Mouse (Mus musculus): ENCODE data around the gene Nfix.
"Not testable (repeated sequence)": the region's sequence is repeated elsewhere in the genome, so short reads cannot be mapped to it uniquely, and the experiment has no call there.

The Nfix gene

DNA sequence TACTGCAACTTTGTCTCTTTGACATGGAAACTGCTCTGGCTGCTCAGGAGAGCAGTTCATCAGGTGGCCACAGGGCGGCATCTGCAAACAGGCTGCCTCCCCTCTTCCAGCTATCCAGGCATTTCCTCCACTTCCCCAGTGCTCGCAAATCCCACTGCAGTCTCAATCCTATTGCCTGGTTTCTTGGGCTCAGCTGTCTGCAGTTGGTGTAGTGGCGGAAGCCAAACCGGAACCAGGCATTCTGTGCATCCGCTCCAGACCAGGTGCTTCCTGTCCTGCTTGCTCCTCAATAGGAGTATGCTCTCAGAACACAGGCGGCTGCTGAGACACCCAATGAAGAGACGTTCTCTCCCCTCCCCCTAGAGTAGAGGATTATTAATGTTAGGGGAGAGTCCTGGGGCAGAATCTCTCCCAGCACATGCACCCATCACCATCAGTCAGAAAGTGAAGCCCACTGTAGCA lies 100.3 kb downstream of the Nfix start:
- DNase-seq (ENCODE audit: low spot score) = no peak

DNA sequence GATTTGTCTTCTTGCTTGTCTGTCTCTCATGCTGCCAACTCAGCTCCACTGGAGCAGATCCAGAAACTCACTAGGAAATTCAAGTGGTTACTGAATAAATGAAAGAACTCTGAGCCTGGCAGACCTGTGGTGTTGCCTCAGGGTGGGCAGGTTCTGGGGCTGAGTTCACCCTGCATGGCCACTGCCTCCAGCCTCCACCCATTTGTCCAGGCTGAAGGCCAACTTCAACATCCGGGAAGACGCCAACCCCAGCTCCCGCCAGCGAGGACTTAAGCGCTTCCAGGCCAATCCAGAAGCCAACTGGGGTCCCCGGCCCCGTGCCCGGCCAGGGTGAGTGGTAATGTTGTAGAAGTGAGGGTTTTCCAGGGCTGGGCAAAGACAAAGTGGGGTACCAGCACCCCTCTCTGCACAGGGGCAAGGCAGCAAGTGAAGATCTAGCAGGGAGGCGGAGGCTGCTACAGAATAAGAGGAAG lies 101.2 kb downstream of the Nfix start:
- DNase-seq (ENCODE audit: low spot score) = no peak

DNA sequence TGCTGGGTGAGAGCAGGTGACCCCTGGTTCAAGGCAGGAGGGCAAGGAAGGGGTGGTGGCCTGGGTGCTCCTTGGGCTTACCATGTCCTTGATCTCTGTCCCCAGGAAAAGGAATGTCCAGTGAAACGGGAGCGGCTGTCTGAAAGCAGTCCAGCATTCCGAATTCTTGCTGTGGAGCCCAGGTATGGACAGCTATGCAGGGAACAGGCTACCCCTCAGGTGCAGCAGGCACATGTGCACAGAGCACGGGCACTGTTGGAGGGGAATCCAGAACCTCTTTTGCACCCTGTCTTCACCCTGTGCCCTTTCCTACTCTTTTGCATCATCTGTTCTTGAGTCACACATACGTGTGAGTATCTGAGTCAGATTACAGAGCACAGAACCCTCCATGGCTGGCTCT lies 101.9 kb downstream of the Nfix start:
- DNase-seq (ENCODE audit: low spot score) = no peak

DNA sequence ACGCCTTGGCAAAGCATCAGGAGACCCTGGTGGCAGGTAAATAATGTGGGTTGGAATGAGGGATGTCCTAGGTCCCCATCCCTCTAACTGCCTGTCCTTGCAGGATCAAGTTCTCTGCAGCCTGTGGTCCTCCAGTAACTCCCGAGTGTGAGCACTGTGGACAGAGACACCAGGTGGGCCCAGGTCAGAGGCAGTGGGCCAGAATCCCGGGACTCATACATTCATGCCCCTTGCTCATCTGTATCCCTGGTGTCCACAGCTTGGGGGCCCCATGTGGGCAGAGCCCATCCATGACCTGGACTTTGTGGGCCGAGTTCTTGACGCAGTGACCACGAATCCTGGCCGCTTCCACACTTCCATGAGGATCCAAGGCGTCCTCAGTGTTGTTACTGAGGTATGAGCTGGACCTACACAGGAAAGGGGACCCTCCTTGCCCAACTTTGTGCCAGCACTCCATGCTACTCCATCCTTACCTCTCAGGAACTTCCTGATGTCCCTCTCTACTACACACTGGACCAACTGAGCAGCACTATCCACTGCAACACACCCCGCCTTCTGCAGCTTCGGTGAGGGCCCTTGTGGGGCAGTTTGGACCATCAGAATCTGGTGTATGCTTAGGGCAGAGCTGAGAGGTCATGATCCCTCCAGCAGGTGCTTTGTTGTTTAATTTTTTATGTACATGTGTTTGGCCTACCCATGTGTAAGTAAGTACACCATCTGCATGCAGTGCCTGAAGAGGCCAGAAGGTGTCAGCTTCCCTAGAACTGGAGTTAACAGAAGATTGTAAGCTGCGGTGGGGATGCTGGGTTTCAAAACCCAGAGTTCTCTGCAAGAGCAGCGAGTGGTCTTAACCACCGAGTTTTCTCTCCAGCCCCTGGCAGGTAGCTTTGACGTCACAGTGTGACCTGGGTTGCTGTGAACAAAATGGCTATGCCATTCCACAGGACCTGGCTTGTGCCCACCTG lies 102.7 kb downstream of the Nfix start:
- no peak for DNase-seq (ENCODE audit: low spot score)

DNA sequence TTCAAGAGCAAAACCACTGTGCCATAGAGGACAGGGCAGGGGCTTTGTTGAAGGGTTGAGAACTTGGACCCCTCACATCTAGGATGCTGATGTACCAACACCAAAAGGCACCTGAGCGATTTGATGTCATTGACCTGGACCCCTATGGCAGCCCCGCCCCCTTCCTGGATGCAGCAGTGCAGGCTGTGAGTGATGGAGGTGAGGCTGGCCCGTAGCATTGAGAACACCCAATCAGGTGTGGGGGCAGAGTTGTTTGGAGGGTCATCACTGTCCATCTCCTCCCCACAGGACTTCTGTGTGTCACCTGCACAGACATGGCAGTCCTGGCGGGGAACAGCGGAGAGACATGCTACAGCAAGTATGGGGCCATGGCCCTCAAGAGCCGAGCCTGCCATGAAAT lies 105.0 kb downstream of the Nfix start:
- DNase-seq (ENCODE audit: low spot score) = no peak

DNA sequence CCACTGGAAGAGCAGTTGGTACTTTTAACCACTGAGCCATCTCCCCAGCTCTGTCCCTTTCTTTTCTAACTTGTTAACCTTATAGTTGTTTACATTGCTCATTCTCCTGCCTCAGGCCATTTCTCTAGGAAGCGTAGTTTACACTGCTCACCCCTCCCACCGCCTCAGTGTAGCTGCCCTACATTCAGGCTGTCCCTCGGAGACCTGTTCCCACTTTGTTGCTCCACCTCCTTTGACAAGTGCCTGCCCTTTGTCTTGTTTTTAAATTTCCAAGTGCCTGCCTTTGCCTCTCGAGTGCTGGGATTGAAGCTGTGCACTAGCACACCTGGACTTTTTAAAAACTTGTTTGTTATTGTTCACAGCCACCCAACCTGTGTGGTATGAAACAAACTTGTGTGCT lies 106.8 kb downstream of the Nfix start:
- DNase-seq (ENCODE audit: low spot score) = no peak

DNA sequence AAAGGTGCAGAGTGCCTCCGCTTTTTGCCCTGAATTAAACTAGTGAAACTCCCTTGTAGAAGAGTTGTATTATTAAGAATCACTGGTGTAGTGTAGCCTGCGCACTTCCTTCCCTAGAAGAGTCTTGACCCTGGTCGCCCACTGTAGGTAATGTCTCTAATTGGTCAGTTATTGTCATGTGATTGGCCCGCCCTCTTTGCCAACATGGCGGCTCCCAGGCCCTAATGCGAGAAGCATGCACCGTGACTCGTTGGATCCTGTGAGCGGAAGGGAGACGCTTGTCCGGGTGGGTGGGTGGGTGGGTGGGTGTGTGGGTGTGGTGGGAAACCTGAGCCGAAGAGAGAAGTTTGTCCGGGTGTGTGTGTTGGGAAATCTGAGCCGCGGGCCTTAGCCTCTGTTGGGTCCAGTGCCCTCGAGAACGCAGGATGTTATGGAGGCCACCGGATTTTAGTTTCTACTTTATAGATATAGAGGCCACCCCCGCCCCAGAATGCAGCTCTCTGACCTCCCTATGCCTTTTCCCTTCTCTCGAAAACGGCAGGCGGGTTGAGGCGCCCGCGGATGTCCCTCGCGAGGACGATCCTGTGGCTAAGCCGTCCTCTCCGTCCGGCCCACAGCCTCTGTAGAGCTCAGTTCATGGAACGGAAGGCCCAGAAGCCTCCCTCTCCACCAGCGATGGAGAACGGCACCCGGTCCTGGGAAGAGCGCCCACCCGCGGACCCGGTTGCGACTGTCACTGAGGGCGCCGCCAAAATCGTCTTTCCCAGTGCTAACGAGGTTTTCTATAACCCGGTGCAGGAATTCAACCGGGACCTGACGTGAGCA lies 110.8 kb downstream of the Nfix start:
- peak; percentile 89 for DNase-seq (ENCODE audit: low spot score)

DNA sequence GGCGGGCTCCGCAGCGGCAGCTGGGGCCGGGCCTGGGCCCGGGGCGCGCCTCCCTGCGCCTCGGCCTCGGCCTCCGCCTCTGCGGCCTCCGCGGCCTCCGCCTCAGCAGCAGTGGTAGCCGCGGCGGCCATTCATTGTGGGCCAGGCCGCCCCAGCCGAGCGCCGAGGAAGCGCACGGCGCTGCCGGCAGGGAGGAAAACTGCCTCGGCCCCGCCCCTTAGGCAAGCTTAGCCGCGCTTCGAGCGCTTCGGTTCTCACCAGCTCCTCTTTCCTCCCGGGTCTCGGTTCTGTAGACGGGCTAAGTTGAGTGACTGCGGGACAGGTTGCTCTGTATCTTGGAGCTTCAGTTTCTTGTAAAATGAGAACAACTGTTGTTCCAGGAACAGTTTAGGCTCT lies 112.4 kb downstream of the Nfix start, which contains the start of gene Nacc1:
TSS of gene Nacc1 (minus strand) at position 158 of the 396 bp plus-strand sequence.
- peak; percentile 78 for DNase-seq (ENCODE audit: low spot score)

DNA sequence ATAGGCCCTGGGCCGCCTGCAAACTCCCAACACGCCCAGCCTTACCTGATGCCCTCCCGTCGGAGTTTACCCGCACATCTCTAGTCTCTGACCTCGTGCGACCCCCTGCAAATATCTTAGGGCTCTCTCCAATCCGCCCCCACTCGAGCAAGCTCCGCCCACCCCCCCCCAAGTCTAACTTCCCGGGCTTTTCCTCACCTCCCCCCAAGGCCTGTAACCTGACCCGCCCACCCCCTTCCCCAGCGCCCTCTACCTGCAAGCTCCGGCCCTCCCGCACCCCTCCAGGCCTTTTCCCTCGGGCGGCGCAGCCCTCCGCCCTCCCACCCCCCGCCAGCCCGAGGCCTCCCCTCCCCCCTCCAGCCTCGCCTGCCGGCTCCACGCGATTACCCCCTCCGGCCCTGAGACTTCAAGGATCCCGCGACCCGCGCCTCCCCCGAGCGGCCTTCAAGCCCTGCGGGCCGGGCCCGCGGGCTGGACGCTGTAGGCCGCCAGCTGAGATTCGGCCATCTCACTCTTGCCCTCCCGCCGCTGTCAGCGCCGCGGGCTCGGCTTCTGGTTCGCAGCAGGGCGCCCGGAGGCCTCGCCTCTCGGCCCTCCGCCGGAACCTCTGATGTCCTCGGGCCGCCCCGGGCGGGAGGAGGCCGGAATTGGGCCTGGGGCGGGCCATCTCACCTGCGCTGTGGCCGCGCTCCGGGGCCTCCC lies 113.0 kb downstream of the Nfix start:
- DNase-seq (ENCODE audit: low spot score) = no peak

DNA sequence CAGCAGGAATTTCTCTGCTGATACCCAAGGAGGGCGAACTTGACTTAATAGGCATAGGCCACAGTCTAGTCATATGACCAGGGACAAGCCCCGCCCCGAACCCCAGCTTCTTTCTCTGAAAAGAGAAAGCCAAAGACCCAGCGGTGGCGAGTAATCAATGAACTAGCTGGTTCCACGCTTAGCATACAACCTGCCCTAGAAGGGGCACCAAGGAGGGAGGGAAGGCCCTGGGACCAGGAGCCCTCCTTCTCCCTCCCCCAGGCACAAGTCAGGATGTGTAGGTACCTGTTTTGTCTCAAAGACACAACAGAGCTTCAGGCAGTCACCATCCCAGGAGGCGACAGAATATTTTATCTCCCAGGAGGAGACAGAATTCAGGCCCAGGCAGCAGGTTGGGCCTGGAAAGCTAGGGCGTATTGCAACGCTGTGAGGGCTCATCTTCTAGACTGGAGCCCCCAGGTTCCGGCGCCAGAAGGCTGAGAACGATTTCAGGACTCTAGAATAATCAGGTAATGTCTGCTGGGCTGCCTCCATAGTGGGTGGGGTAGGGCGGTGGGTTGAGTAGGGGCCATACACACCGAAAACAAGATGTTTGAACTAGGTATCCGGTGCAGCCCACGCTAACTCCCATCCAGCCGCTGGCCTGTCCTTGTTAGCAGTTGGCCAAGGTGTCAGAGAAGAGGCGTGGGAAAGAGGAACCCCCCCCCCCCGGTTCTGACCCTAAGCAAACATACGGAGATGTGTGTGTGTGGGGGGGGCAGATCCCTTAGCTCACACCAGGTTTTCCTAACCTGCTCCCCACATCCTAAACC lies 113.7 kb downstream of the Nfix start, which contains the start of gene Trmt1:
TSS of gene Trmt1 (plus strand) at position 117 of the 812 bp plus-strand sequence.
- DNase-seq (ENCODE audit: low spot score) = no peak

DNA sequence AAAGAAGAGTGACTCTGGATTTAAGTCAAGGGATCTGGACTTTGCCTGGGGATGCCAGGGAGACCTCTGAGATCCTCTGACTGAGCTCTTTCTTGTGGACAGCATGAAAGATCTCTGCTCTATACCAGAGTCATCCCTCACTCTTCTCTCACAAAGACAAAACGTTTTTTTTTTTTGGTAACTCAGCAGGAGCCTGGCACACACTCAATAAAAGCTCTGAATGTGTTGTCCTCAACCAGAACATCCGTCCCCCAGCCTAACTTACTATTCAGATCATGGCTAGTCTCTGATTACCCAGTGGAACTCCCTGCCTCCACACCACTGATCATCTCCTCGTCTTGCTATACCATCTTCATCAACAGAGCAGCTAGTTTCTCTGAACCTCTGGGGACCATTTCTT lies 115.6 kb downstream of the Nfix start:
- no peak for DNase-seq (ENCODE audit: low spot score)

DNA sequence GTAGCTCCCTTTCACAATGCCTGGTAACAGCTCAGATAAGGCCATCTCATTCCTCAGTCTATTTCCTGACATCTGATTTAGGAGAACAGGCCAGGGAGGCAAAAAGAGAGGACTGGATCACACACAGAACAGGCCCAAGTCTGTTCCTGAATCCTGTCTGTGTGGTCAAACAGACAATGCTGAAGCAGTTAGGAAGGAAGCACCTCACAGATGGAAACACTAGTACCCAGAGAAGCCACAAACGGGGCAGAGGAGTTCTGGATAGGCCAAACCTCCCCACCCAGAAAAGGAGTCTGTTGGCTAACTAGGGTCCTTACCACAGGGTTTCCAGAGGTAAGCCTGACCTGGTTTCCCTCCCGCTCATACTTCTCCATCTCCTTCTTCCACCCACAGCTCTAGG lies 117.9 kb downstream of the Nfix start:
- DNase-seq (ENCODE audit: low spot score) = no peak

DNA sequence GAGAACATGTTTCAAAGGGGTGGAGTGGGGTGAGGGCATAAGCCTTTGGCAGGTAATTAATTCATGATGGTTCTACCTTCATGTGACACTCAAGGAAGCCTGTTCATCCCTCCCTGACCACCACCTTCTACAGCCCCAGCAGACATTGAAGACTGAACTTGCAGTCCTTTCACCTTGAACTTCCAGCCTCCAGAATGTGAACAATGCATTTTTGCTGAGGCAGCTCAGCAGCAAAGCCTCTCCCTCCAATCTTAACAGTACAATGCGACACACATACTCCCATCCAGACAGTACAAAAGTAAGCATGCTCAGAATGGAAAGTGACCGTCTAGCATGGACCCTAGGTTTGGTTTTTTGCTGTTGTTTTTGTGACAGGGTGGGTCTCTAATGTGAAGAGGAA lies 118.7 kb downstream of the Nfix start:
- no peak for DNase-seq (ENCODE audit: low spot score)

DNA sequence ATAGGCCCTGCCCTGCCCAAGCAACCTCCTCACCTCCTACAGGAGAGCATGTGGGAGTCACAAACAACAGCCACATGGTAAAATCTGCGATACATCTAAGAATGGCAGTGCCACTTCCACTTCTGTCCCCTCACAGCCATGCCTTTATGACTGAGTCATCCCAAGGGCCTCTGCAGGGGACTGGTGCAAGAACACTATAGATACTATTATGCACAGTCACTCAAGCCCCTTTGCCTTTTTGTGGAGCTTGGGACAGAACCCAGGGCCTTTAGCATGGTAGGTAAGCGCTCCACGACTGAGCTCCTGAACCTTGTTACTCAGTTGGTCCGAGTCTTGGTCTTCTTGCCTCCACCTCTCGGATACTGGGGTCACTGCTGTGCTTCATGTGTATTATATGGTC lies 122.8 kb downstream of the Nfix start:
- DNase-seq (ENCODE audit: low spot score) = no peak

DNA sequence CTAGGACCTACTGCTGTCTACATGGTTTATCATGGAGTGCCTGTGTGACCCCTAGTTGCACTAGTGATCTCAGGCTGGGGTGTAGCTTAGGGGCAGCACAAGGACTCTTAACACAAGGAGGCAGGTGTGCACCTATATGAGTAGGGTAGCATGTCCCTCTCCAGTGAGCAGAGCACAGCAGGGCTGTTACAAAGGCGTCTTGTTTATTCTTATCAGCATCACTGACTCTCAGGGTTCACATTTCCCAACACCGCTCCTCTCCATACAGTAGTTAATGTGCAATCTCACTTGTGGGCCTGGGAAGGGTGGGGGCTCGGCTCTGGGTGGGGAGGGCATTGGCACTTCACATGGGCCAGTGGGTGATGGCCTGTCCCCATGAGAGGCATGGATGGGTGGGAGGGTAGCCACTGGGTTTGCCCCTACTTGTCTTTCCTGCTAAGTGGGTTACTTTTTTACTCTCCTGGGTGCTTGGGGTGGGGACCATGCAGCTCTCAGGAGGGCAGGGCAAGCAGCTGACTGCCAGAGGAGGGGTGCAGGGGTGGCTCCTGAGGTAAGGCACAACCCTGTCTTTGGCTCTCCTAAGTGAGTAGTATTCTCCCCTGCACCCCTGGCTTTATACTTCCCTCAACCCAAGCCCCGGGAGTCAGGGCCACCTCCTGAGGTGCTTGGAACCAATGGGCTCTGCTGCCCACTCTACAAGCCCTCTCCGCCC lies 129.7 kb downstream of the Nfix start:
- DNase-seq (ENCODE audit: low spot score) = not testable (repeated sequence)

DNA sequence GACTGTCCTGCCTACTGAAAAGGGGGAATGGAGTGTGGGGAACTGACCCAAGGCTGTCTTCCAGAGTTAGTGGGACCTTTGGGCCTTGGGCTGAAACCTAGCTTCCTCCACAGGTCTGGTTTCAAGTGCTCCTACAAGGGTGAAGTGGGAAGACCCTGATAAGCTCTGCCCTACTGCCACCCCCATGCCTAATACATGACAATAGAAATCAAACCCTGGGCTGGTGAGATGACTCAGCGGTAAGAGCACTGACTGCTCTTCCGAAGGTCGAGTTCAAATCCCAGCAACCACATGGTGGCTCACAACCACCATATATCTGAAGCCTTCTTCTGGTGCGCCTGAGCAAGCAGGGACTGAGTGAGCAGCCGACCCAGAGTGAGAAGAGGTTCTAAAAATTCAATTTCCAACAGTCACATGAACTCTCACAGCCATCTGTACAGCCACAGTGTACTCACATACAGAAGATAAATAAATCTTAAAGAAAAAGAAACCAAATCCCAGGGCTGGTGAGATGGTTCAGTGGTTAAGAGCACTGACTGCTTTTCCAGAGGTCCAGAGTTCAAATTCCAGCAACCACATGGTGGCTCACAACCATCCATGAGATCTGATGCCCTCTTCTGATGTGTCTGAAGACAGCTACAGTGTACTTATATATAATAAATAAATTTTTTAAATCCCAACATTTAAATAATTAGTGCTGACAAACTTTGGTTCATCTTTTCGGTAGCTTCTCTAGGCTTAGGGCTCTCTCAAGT lies 131.2 kb downstream of the Nfix start:
- no peak for DNase-seq (ENCODE audit: low spot score)

DNA sequence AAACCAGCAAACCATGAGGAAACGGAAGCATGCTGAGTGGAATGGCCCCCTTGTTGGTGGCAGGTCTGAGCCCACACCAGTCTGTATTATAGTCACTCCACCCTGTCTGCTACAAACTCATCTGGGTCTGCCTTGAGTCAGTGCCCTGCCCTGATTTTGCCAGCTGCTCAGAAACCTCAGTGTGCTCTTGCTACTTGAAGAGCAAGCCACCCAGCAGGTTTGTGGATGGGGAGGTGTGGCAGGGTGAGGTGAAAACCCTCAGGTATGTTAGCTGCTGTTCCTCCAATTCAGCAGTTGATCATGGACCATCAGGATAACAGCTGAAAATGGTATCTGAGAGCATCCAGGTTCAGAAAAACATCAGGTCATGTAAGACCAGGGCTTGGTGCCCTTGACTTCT lies 132.1 kb downstream of the Nfix start:
- no peak for DNase-seq (ENCODE audit: low spot score)

DNA sequence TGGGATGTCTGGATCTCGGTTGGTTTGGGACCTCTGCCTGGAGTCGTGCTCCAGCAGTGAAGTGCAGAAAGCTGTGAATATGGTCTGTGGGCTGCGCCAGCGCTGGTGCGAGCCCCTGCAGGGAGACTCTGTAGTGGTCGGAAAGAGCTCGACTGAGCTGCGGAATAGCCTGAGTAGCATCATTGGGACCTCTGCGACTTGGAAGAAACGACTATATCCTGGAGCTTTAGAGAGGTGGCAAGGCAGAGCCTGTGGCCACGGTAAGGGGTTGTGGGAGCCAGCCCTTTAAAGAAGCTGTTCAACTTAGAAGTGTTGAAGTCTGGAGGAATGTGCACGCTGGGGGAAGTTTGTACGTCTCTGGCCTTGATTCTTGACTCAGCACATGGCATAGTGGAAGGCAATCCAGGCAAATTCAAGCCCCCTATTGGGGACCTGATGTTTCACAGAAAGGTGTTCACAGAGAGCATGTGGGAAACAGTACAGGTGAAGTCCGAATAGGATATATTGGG lies 134.7 kb downstream of the Nfix start:
- DNase-seq (ENCODE audit: low spot score) = no peak

DNA sequence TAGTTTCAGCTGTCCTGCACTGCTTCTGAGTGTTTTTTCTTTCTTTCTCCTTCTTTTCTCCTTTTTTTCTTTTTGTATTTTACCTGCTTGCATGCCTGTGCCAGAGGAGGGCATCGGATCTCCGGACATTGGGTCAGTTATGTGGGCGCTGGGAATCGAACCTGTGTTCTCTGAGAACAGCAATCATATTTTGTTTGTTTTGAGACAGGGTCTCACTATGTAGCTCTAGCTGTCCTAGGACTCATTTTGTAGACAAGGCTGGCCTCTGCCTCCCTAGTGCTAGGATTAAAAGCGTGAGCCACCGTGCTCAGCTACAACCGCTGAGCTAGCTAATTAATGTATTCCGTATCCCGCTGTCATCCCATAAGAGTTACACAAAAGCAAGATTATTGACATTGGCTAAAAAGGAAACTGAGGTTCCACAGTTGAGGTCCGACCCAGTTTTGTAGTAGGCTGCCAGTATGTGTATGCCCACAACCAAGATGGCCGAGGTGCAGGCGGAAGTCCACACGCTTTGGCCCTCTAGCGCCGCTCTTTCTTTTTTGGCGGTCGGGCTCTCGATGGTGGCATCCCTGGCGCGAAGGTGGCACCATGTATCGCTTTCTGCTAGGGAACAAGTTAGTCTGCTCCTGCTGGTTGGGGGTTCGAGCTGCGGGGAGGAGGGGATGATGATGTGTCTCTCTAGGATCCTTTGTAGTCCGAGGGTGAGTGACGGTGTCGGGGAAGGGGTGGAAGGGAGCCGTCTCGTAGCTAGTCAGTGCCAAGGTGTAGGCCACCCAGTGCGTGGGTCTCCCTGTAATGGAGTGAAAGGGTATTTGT lies 135.4 kb downstream of the Nfix start:
- peak; percentile 60 for DNase-seq (ENCODE audit: low spot score)

Measured in ovary, postnatal 14 days (tissue).